Mouse (Mus musculus) lung, postnatal 0 days (tissue): ENCODE results near the gene Hemk1. TPM values are rescaled to one million over a fixed set of nuclear protein-coding genes. Genes with fewer than 3 reads are reported as not detected.

ENCODE experiments used
- ATAC-seq: fragments of 200-750 bp; cut with Nextera tagmentation; 2 replicates; pipeline ENCODE4 v1.8.0; 2017; ENCODE audit warnings: moderate library complexity
- DNase-seq: peaks from one replicate; pipeline ENCODE4 v3.0.0-alpha.2; 2016; ENCODE audit warnings: low spot score
- H3K27ac ChIP-seq: fragments of 300-500 bp; sonication (generic); 2 replicates; pipeline ENCODE4 v1.5.1; 2014; ENCODE audit warnings: antibody characterized with exemption, mild to moderate bottlenecking, low read length, mixed read lengths
- H3K27me3 ChIP-seq: fragments of 300-500 bp; sonication (generic); replicated peaks from 2 replicates; pipeline ENCODE4 v1.6.1; 2014; ENCODE audit warnings: low read length, mixed read lengths; ENCODE audit not compliant: insufficient read depth
- H3K36me3 ChIP-seq: fragments of 300-500 bp; sonication (generic); 2 replicates; pipeline ENCODE4 v1.6.1; 2014; ENCODE audit warnings: low read length, mixed read lengths; ENCODE audit not compliant: insufficient read depth
- H3K4me1 ChIP-seq: fragments of 300-500 bp; sonication (generic); 2 replicates; pipeline ENCODE4 v1.6.1; 2014; ENCODE audit warnings: antibody characterized with exemption, low read depth, low read length, mixed read lengths; ENCODE audit not compliant: insufficient read depth
- H3K4me2 ChIP-seq: fragments of 300-500 bp; sonication (generic); replicated peaks from 2 replicates; pipeline ENCODE4 v1.6.1; 2014; ENCODE audit warnings: low read depth, mild to moderate bottlenecking, low read length, moderate library complexity, mixed read lengths
- H3K4me3 ChIP-seq: fragments of 300-500 bp; sonication (generic); 2 replicates; pipeline ENCODE4 v1.5.1; 2014; ENCODE audit warnings: low read depth, low read length
- H3K9ac ChIP-seq: fragments of 300-500 bp; sonication (generic); replicated peaks from 2 replicates; pipeline ENCODE4 v1.6.1; 2014; ENCODE audit warnings: low read depth, mild to moderate bottlenecking
- H3K9me3 ChIP-seq: fragments of 300-500 bp; sonication (generic); 2 replicates; pipeline ENCODE4 v1.6.1; 2016; ENCODE audit warnings: low read length, mixed read lengths
- CTCF ChIP-seq: IDR thresholded peaks from 2 replicates; pipeline ENCODE4 v1.5.1; 2016; ENCODE audit warnings: antibody characterized with exemption, mild to moderate bottlenecking
- EP300 ChIP-seq: IDR thresholded peaks from 2 replicates; pipeline ENCODE4 v1.6.1; 2016; ENCODE audit warnings: antibody characterized with exemption, mild to moderate bottlenecking, control low read depth
- WGBS: fragments of 180-500 bp; shearing (Covaris S2); extraction: QIAGEN DNeasy Blood & Tissue Kit; methylation state at CpG from one replicate; pipeline ENCODE4 v1.1.7; 2014; 5-methylcytosine and 5-hydroxymethylcytosine counted together
- polyA plus RNA-seq: library from polyadenylated mRNA; unstranded; fragments of >200 nt; fragmentation: Nextera tagmentation; extraction: Ambion mirVana; gene quantifications from 2 replicates; pipeline ENCODE4 v1.2.1, GENCODE M21; 2015

Hemk1 gene
- polyA plus RNA-seq, 1 experiment from 2014 or later, result 5.9 TPM

DNA sequence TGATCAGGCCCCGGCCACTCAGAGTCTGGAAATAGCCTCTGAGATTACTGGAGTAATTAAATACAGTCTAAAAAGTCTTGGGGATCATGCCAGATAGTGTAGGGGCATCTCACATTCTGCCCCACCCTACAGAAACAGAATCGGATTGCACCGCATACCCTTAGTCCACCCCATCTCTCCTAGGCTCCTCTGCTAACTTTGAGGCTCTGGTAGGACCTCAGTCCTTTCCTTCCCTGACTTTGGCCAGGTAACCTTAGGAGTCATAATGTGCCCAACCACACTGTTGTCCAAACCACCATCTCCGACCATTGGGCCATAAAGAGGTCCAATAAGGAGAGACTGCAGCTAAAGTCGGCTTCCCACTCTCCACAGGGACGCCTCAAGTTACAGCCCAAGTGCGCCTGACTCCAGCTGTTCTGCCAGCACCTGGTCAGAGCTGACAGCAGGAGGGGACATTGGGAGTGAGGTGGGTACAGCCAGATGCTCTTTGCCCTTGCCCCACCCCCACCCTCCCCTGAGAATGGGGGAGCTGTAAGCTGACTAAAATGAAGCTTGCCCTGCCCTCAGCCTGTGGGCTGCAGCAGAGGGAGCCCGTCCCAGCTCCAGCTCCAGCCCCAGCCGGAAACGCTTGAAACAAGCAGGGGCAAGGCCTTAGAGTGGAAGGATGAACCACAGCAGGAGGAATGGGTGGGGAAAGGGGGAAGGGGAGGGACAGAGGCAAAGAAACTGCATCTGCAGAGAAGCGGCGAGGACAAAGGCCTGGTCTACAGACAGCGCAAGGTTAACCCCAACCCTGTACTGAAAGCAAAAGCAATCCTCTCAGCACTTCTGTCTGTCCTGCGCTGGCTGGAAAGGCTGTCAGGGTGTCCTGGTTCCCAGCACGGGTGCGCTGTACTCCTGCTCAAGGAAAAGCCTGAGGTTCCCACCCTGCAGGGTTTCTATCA is 58.5 kb downstream of the Hemk1 start:
- 20% methylated on average over 16 of the region's 16 CpGs for WGBS
- no peaks in the 10 kb centered on the region for H3K9me3 ChIP-seq

DNA sequence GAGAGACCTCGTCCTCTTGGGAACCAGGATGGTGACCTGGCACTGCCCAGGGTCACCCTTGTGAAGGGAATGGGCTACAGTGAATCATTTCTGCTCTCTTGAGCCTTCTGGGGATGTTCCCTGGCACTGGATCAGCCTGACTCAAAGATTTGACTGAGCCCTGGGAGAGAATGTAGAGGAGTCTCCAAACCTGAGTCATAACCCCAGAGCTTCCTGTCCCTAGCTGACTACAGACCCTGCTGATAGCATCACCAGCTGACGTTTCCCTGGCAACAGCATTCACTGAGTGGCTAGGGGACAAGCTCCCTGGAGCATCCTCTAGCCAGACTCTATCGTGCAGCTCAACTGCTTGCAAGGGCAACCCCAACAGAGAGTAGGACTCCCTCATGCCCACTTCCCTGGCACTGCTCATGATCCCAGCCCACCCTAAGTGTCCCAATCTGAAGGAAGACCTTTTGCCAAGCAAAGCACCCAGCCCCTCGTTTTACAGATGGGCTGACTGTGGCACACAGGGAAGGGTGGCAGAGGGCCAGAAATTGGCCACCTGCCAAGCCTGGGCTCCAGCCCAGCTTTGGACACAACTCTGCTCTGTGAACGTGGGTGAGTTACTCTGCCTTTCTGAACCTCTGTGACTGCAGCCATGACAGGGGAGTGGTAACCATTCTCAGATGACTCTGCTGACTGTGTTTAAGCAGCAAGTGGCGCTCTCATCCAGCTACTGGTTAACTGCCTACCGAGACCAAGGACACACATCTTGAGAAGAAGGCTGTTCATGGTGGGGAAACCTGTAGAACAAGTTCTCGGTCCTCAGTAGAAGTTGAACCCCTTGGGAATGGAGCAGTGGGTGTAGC is 59.4 kb downstream of the Hemk1 start:
- H3K4me3 ChIP-seq, result no peak overlapping the region
- peak; percentile 84 for ATAC-seq
- H3K9ac ChIP-seq, result no peak overlapping the region
- TF ChIP-seq EP300 (peak; percentile 51; the same call in 1 of the 2 replicates), CTCF (peak; percentile 58)
- no peaks in the 10 kb centered on the region for H3K27me3 ChIP-seq
- no peak overlapping the region for H3K4me2 ChIP-seq
- peak; percentile 91 for DNase-seq
- H3K27ac ChIP-seq, result no peak overlapping the region
- H3K4me1 ChIP-seq, result peaks cover 11% of the 10 kb centered on the region
- 38% methylated on average over 8 of the region's 8 CpGs for WGBS
- no peaks in the 10 kb centered on the region for H3K9me3 ChIP-seq
- no peaks in the 10 kb centered on the region for H3K36me3 ChIP-seq

More for the DNA sequence above, 58.5 kb downstream of the Hemk1 start:
- H3K4me1 ChIP-seq, result peaks cover 11% of the 10 kb centered on the region
- H3K9ac ChIP-seq, result no peak overlapping the region
- H3K4me3 ChIP-seq, result no peak overlapping the region; the same call in 1 of the 2 replicates
- peak; percentile 29; the same call in 1 of the 2 replicates for TF ChIP-seq CTCF
- TF ChIP-seq EP300, result no peak
- peak; percentile 61 for ATAC-seq
- H3K27me3 ChIP-seq, result no peaks in the 10 kb centered on the region
- H3K36me3 ChIP-seq, result no peaks in the 10 kb centered on the region
- H3K4me2 ChIP-seq, result peak overlapping the region; percentile 27
- H3K27ac ChIP-seq, result peak overlapping the region; percentile 73
- DNase-seq, result peak; percentile 49

GRCm38 (mm10) chr9:107278126-107278525 is 60.0 kb downstream of the Hemk1 start:
- ATAC-seq, result no peak
- Histone ChIP-seq H3K4me1 (peaks cover 11% of the 10 kb centered on the region), H3K36me3 (no peaks in the 10 kb centered on the region), H3K9me3 (no peaks in the 10 kb centered on the region), H3K27ac (no peak overlapping the region), H3K27me3 (no peaks in the 10 kb centered on the region), H3K4me3 (no peak overlapping the region), H3K9ac (no peak overlapping the region), H3K4me2 (no peak overlapping the region)
- no peak for DNase-seq
- TF ChIP-seq CTCF (no peak), EP300 (no peak)
- 50% methylated on average over 4 of the region's 4 CpGs for WGBS

DNA sequence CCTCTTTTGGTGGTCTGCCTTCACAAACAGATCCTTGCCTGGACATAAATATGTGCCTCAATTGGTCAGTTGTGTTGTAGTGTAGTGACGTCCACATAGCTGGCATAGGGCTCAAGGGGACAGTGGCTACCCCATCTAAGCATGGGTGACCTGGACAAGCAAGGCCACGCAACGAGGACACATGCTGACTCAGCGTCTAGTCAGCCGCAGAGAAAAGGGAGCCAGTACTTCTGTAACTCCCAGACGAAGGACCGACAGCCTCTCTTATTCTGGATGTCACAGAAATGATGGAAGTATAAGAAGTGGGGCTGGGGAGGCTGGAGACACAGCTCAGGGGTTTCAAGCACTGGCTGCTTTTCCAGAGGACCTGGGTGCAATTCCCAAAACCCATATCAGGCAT is 60.5 kb downstream of the Hemk1 start:
- Histone ChIP-seq H3K27ac (no peak overlapping the region), H3K27me3 (no peaks in the 10 kb centered on the region), H3K4me2 (no peak overlapping the region), H3K36me3 (no peaks in the 10 kb centered on the region), H3K9ac (no peak overlapping the region), H3K4me3 (no peak overlapping the region), H3K4me1 (peaks cover 11% of the 10 kb centered on the region), H3K9me3 (no peaks in the 10 kb centered on the region)
- no peak for DNase-seq
- ATAC-seq, result no peak
- WGBS, result 74% methylated on average over 7 of the region's 7 CpGs
- TF ChIP-seq EP300 (no peak), CTCF (no peak)

Other genes starting within 250 kb of the Hemk1 start
- gene Dock3, start 106.4 kb downstream of the Hemk1 start, polyA plus RNA-seq, result 0.08 TPM in 1 of 2 replicates, not detected in the other
- 22.9 and 24.6 TPM in 2 replicates for gene Mapkapk3, start 48.5 kb downstream of the Hemk1 start, polyA plus RNA-seq
- gene Cish, start 42.3 kb downstream of the Hemk1 start, polyA plus RNA-seq, result 49.2 and 52.3 TPM in 2 replicates
- gene 6430571L13Rik, start 2.3 kb upstream of the Hemk1 start, polyA plus RNA-seq, result 0.23 and 0.36 TPM in 2 replicates
- gene Cacna2d2, start 61.3 kb upstream of the Hemk1 start, polyA plus RNA-seq, result 0.04 TPM in 1 of 2 replicates, not detected in the other
- 48.4 and 48.5 TPM in 2 replicates for gene Tmem115, start 195.6 kb upstream of the Hemk1 start, polyA plus RNA-seq
- gene Cyb561d2, start 203.8 kb upstream of the Hemk1 start, polyA plus RNA-seq, result 29.7 and 34.7 TPM in 2 replicates
- 24.7 and 28.0 TPM in 2 replicates for gene Nprl2, start 203.9 kb upstream of the Hemk1 start, polyA plus RNA-seq
- gene Zmynd10, start 208.9 kb upstream of the Hemk1 start, polyA plus RNA-seq, result 9.1 and 10.7 TPM in 2 replicates
- 86.1 and 97.7 TPM in 2 replicates for gene Rassf1, start 213.2 kb upstream of the Hemk1 start, polyA plus RNA-seq
- 38.1 and 41.5 TPM in 2 replicates for gene Tusc2, start 224.9 kb upstream of the Hemk1 start, polyA plus RNA-seq
- gene Hyal2, start 229.6 kb upstream of the Hemk1 start, polyA plus RNA-seq, result 103 and 104 TPM in 2 replicates
- gene Hyal1, start 238.6 kb upstream of the Hemk1 start, polyA plus RNA-seq, result 9.7 and 11.0 TPM in 2 replicates
- 17.9 and 22.0 TPM in 2 replicates for gene Naa80, start 240.5 kb upstream of the Hemk1 start, polyA plus RNA-seq
- gene Hyal3, start 242.5 kb upstream of the Hemk1 start, polyA plus RNA-seq, result 1.7 and 2.2 TPM in 2 replicates
- gene Ifrd2, start 249.3 kb upstream of the Hemk1 start, polyA plus RNA-seq, result 22.4 and 24.1 TPM in 2 replicates